Comparison of ENCODE assay signal across 8 mouse cellular contexts in genomic region chr3:148336091-148336511, GRCm38 (mm10).
DNase-seq lines count a peak whose midpoint lies in the region; ATAC-seq lines count a peak whose summit lies in the region.

No protein-coding gene starts in this region.

- H3K9ac ChIP-seq in kidney, embryonic 16.5 days (replicated peaks; ENCODE audit: low read length), result peak overlapping the region; percentile 29; the same call in 1 of the 2 replicates

- peak; percentile 90 for ATAC-seq in kidney, embryonic 16.5 days (ENCODE audit: low FRiP score, low TSS enrichment)

- H3K4me3 ChIP-seq in kidney, embryonic 16.5 days (ENCODE audit: low read length), result peak overlapping the region; percentile 16
- H3K4me3 ChIP-seq in megakaryocyte, embryonic 14.5 days (replicated peaks), result peak overlapping the region; percentile 78

- H3K36me3 ChIP-seq in kidney, embryonic 16.5 days (ENCODE audit: insufficient read depth, low read length), result no peaks in the 10 kb centered on the region
- no peaks in the 10 kb centered on the region for H3K36me3 ChIP-seq in megakaryocyte, embryonic 14.5 days (replicated peaks; ENCODE audit: low read length)

- H3K27me3 ChIP-seq in kidney, embryonic 16.5 days (ENCODE audit: insufficient read depth, low read length), result no peaks in the 10 kb centered on the region
- H3K27me3 ChIP-seq in megakaryocyte, embryonic 14.5 days (replicated peaks), result peaks cover 2% of the 10 kb centered on the region

- WGBS in kidney, embryonic 16.5 days, result 8% methylated on average over 15 of the region's 15 CpGs

- DNase-seq in adrenal gland, adult 8-10 months, result peak; percentile 3
- DNase-seq in adrenal gland, postnatal 4 days (ENCODE audit: low spot score in 2 of 2), result no peak
- DNase-seq in forelimb bud, embryonic 11.5 days (ENCODE audit: low read depth, low spot score), result peak; percentile 54
- DNase-seq in cerebellum, adult 9-11 months, result no peak
- DNase-seq in left cerebral cortex, adult 18-20 months (ENCODE audit: low spot score in 2 of 2), result no peak
- DNase-seq in ovary, postnatal 14 days (ENCODE audit: low spot score), result no peak

- peak overlapping the region; percentile 54 for H3K4me2 ChIP-seq in kidney, embryonic 16.5 days (replicated peaks; ENCODE audit: low read depth, low read length)

- H3K4me1 ChIP-seq in kidney, embryonic 16.5 days (ENCODE audit: insufficient read depth, low read length), result peaks cover 12% of the 10 kb centered on the region; the same call in 1 of the 2 replicates
- peaks cover 7% of the 10 kb centered on the region; the same call in 1 of the 2 replicates for H3K4me1 ChIP-seq in megakaryocyte, embryonic 14.5 days

- H3K27ac ChIP-seq in kidney, embryonic 16.5 days (ENCODE audit: low read length), result peak overlapping the region; percentile 41; the same call in 1 of the 2 replicates

- no peaks in the 10 kb centered on the region for H3K9me3 ChIP-seq in kidney, embryonic 16.5 days (ENCODE audit: low read length)
- H3K9me3 ChIP-seq in megakaryocyte, embryonic 14.5 days, result no peaks in the 10 kb centered on the region

Comparison
In these comparisons a context has a peak if more than half of its experiments do, and no peak if none do; other contexts are left out.
1. DNase-seq: peak in adrenal gland, adult 8-10 months (single experiment) and forelimb bud, embryonic 11.5 days (single experiment); none in adrenal gland, postnatal 4 days (0 of 2), cerebellum, adult 9-11 months (single experiment), left cerebral cortex, adult 18-20 months (0 of 2) and ovary, postnatal 14 days (single experiment).